Mouse (Mus musculus): ENCODE measurements around the gene Hdac6.

GRCm38 (mm10) chrX:7898211-7898610 lies 49.5 kb downstream of the Hdac6 start:
- TF ChIP-seq GATA1 (IDR thresholded peaks at IDR 0.05; ENCODE audit: low read length), result no peak
- TF ChIP-seq TAL1 (IDR thresholded peaks at IDR 0.05; ENCODE audit: low read length), result no peak

Measured in erythroblast, embryonic 14.5 days (primary cell).